Mouse (Mus musculus) C2C12 (cell line): ENCODE measurements around the gene Nfyb.

Experiments used
- CTCF ChIP-seq: IDR thresholded peaks from one replicate; pipeline ENCODE4 v1.5.1; 2011; ENCODE audit not compliant: control insufficient read depth, insufficient read depth, insufficient read length
- MAX ChIP-seq: IDR thresholded peaks from one replicate; pipeline ENCODE4 v1.6.1; 2011; ENCODE audit warnings: mild to moderate bottlenecking, control low read depth
- MYOD1 ChIP-seq: IDR thresholded peaks from one replicate; pipeline ENCODE4 v1.6.1; 2011; ENCODE audit warnings: low read depth; ENCODE audit not compliant: control insufficient read depth, insufficient read length

DNA sequence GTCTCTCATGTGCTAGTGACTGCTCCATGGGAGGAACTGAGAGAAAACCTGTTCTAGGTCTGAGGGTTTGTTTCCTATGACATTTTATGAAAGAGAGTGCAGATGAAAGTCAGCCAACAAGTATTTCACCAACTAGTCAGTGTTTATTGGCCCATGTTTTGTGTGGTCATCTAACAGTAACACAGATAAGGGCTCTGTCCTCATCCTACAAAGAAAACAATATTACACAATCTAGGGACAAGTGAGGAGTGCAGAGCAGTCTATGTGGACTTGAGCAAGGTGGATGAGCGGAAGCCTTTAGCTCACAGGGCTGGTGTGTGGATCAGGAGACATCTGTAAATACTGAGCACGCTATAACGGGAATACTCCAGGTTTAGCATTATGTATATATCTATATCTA, 5.1 kb downstream of the Nfyb start:
- TF ChIP-seq CTCF (no peak), MAX (no peak), MYOD1 (no peak)
